Mouse (Mus musculus) thymus, postnatal 25 days (tissue): ENCODE measurements around the gene Vmn2r50.
"Not testable (repeated sequence)": the region's sequence is repeated elsewhere in the genome, so short reads cannot be mapped to it uniquely, and the experiment has no call there.

Experiments
- DNase-seq: peaks from one replicate; pipeline ENCODE4 v3.0.0; 2022

Gene Vmn2r50

DNA sequence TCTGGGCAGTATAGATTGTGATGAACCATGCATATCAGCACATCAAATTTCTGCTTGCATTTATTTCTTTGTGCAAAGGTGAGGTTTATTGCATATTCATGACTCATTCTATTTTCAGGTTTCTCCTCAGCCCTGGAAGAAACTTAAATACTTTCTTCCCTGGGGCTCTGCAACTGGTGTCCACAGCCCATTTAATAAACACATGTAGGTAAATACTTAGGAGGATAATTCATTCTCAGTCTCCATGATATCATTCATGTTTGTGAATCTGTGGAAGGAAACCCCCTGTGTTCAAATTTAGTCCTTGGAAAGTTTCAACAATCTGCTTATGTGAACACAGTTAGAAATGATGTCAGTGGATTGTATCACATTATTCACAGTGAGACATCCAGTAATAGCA, at the start of gene Vmn2r50:
TSS of gene Vmn2r50 (minus strand) at position 101 of the 400 bp plus-strand sequence.
- not testable (repeated sequence) for DNase-seq

DNA sequence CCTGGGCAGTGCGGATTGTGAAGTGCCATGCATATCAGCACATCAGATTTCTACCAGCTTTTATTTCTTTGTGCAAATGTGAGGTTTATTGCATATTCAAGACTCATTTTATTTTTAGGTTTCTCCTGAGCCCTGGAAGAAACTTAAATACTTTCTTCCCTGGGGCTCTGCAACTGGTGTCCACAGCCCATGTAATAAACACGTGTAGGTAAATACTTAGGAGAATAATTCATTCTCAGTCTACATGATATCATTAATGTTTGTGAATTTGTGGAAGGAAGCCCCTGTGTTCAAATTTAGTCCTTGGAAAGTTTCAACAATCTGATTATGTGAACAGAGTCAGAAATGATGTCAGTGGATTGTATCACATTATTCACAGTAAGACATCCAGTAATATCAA, 60.9 kb downstream of the Vmn2r50 start, which contains the start of gene Vmn2r49:
TSS of gene Vmn2r49 (minus strand) at position 101 of the 400 bp plus-strand sequence.
- DNase-seq = not testable (repeated sequence)
